Mouse (Mus musculus): ENCODE measurements around the gene Zfp526. TPM values are rescaled to one million over a fixed set of nuclear protein-coding genes. Genes with fewer than 3 reads are reported as not detected.
A peak's percentile ranks its signal among the peaks of the same experiment; 100 is the strongest.

Gene Zfp526
- polyA plus RNA-seq, 1 experiment from 2014 or later, result 3.6 TPM

DNA sequence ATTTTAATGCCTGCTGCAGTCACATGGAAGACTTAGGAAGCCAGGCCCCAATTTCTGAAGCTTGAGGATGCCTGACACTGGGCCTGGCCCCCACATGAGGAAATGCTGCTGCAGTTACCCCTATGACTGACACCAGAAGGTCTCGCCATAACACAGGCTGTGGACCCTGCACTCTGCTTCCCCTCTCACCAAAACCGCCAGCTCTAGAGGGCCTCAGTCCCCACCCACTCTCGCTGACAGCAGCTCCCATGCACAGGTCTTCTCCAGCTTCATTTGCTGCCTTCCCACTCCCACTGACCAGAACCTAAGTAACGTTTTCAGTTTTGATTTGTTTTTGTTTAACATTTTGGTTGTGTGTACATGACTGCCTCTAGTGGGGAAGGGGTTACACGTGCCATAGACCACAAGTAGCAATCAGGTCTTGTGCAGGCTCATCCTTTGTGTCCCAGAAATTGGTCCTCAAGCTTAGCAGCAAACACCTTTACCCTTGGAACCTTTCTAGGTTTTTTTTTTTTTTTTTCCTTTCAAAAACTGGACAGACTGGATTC lies 10.9 kb downstream of the Zfp526 start:
- 48% methylated on average over 5 of the region's 5 CpGs for WGBS
- peaks cover 74% of the 10 kb centered on the region for H3K36me3 ChIP-seq

DNA sequence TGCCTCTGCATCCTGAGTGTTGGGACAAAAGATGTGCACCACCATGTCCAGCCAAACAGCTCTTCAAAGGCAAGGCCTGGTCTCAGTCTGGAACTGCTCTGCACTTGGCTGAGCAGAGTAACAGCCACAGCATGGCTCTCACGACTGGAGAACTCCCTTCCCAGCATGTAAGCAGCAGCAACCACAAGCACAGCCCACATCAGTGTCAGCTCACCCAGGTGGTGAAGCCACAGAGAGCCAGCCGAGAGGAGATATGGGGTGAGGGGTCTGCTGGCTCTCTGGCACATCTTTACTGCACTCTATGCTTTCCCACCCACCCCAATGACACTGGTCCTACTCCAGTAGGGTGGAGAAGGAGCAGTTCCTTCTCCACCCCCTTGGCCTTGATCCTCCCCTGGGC lies 11.8 kb downstream of the Zfp526 start:
- Histone ChIP-seq H3K27me3 (no peaks in the 10 kb centered on the region), H3K9me3 (no peaks in the 10 kb centered on the region), H3K4me1 (peaks cover 15% of the 10 kb centered on the region), H3K4me3 (no peak overlapping the region), H3K9ac (no peak overlapping the region), H3K27ac (no peak overlapping the region), H3K36me3 (peaks cover 65% of the 10 kb centered on the region), H3K4me2 (no peak overlapping the region)
- 76% methylated on average over 2 of the region's 2 CpGs for WGBS
- ATAC-seq (ENCODE audit: borderline replicate concordance, extremely low read depth, low FRiP score, low TSS enrichment), result no peak

More for the DNA sequence above, 10.9 kb downstream of the Zfp526 start:
- H3K27me3 ChIP-seq, result no peaks in the 10 kb centered on the region
- no peaks in the 10 kb centered on the region for H3K9me3 ChIP-seq
- no peak overlapping the region for H3K4me3 ChIP-seq
- H3K9ac ChIP-seq, result no peak overlapping the region
- no peak overlapping the region for H3K4me2 ChIP-seq
- H3K4me1 ChIP-seq, result peaks cover 15% of the 10 kb centered on the region
- no peak for ATAC-seq (ENCODE audit: borderline replicate concordance, extremely low read depth, low FRiP score, low TSS enrichment)
- no peak overlapping the region for H3K27ac ChIP-seq

DNA sequence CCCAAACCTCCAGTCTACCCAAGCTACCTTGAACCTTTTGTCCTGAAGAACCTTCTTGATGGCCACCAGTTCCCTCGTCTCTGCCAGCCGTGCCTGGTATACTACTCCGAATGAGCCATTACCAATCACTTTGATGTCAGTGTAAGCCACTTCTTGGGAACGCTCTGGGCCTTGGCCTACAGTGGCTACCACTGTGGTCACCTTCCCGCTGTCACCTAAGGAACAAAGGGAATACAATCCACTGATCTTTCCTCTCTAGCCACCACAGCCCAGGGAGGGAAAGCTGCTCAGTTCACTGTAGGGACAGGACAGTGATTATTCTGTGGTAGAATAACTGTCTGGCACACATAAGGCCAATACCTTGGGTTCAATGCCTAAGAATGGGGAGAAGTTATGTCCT lies 14.3 kb downstream of the Zfp526 start:
- H3K4me1 ChIP-seq, result peaks cover 21% of the 10 kb centered on the region
- H3K36me3 ChIP-seq, result peaks cover 40% of the 10 kb centered on the region
- no peak overlapping the region for H3K27ac ChIP-seq
- WGBS, result 87% methylated on average over 5 of the region's 5 CpGs
- peak overlapping the region; percentile 83; the same call in 1 of the 2 replicates for H3K4me2 ChIP-seq
- H3K4me3 ChIP-seq, result no peak overlapping the region
- H3K9me3 ChIP-seq, result no peaks in the 10 kb centered on the region
- H3K27me3 ChIP-seq, result no peaks in the 10 kb centered on the region
- ATAC-seq (ENCODE audit: borderline replicate concordance, extremely low read depth, low FRiP score, low TSS enrichment), result no peak
- H3K9ac ChIP-seq, result no peak overlapping the region

DNA sequence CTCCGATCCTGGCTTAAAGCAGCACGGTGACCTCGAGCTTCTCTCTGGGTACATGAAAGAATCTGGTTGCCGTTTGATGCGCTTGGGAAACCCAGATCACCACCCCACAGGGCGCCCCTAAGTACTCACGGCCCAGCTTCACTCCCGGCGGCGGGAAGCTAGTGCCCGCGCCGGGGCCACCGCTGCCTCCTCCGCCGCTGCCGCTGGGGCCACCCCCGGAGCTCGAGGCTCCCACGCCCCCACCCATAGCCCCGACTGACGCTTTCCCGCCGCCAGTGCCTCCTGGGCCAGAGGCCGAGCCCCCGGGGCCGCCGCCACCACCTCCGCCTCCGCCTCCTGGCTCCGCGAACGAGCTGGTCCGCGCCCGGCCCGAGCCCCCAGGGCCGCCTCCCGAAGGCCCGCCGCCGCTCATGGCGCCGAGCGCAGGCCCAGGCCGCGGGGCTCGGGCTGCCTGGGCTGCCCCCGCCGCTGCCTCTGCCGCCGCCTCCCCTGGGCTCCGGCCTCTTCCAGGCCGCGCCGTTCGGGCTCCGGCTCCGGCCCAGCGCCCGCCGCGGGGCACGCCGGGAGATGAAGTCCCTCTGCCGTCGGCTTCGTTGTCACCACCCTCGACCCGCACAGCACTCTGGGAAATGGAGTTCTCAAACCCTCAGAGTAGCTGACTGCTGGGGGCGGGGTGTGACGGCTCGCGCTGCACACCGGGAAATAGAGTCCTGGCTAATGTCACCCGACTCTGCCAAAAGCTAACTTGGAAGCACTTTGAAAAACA lies 16.2 kb downstream of the Zfp526 start, which contains the start of gene Gsk3a:
Gene Gsk3a, minus strand, starts transcription at position 603 of the 766 bp plus-strand sequence.
- 0% methylated on average over 73 of the region's 76 CpGs for WGBS
- peaks cover 21% of the 10 kb centered on the region for H3K4me1 ChIP-seq

DNA sequence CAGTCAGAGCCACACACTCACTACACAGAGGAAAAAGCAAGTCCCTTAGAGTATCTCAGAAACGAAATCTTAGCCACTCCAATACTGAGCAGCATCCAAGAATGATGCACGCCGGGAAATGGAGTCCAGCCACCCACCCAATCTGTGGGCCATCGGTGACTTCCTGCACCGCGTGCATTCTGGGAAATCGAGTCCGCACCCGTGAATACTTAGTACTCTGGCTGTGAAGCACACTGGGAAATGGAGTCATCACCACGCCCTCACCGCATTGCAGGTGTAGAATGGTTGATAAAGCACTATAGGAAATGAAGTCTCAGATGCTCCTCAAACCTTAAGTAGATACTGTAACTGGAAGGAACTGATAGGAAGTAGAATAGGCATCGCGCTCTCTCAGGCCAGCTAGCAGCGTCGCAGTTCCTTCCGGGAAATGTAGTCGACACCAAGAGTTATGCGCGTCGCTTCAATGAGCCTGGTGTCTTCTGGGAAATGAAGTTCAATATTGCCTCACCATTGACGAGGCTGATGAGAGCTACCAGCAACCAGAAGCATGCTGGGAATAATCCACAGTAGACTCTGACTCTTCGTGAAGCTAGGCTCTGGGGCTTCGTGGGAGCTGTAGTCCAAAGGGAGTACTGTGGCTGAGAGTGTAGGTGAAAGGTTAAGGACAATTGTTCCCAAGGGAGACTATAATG lies 16.9 kb downstream of the Zfp526 start:
- Histone ChIP-seq H3K9ac (peak overlapping the region; percentile 33), H3K4me2 (peak overlapping the region; percentile 83), H3K4me3 (peak overlapping the region; percentile 91), H3K36me3 (peaks cover 25% of the 10 kb centered on the region), H3K27me3 (no peaks in the 10 kb centered on the region), H3K4me1 (peaks cover 21% of the 10 kb centered on the region), H3K9me3 (no peaks in the 10 kb centered on the region), H3K27ac (peak overlapping the region; percentile 82)
- WGBS, result under 1% methylated on average over 23 of the region's 23 CpGs
- peak; percentile 91 for ATAC-seq (ENCODE audit: borderline replicate concordance, extremely low read depth, low FRiP score, low TSS enrichment)

More for the DNA sequence above, 16.2 kb downstream of the Zfp526 start, which contains the start of gene Gsk3a:
- Histone ChIP-seq H3K27me3 (no peaks in the 10 kb centered on the region), H3K4me2 (peak within 1 kb of the TSS; percentile 83), H3K36me3 (peaks cover 25% of the 10 kb centered on the region), H3K4me3 (peak within 1 kb of the TSS; percentile 91), H3K9ac (peak within 1 kb of the TSS; percentile 100), H3K9me3 (no peaks in the 10 kb centered on the region), H3K27ac (peak within 1 kb of the TSS; percentile 82)
- peak; percentile 88 for ATAC-seq (ENCODE audit: borderline replicate concordance, extremely low read depth, low FRiP score, low TSS enrichment)

DNA sequence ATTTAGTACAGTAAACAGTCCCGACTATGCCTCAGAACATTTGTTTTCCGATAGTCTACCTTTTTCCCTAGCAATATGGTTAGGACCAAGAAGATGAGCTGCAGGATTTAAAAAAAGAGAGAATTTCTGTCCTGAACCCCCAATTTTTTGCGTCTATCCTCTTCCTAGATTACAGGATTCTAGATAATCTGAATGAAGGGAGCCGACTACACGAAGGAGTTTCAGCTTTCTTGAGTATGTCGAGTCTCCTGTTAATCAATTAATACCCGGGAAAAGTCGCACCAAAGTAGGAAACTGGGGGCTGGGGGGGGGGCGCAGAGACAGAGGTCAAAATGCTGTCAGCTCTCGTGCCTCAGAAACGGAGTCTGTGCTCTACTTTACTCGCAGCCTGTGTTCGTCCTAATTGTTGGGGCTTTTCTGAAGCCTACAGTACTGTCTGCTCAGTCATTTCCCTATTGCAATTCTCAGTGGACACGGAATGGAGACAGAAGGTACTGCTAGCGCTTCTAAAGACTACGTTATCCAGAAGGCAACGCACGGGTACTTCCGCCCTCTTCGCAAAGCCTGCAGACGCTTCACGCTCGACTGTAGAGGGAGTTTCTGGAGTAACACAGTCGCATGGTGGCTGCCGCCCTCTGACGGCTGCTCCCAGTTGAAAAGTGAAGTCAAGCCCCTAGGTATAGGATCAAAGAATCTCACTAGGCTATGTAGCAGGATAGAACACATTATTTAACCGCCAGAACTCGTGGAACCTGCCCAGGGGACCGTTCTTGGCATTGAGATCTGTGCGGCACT lies 17.8 kb downstream of the Zfp526 start:
- 2% methylated on average over 30 of the region's 30 CpGs for WGBS
- Histone ChIP-seq H3K9ac (peak overlapping the region; percentile 33), H3K27ac (peak overlapping the region; percentile 82), H3K9me3 (no peaks in the 10 kb centered on the region), H3K4me3 (peak overlapping the region; percentile 91), H3K4me2 (peak overlapping the region; percentile 83), H3K27me3 (no peaks in the 10 kb centered on the region), H3K4me1 (peaks cover 21% of the 10 kb centered on the region), H3K36me3 (peaks cover 22% of the 10 kb centered on the region)
- ATAC-seq (ENCODE audit: borderline replicate concordance, extremely low read depth, low FRiP score, low TSS enrichment), result peak; percentile 37

DNA sequence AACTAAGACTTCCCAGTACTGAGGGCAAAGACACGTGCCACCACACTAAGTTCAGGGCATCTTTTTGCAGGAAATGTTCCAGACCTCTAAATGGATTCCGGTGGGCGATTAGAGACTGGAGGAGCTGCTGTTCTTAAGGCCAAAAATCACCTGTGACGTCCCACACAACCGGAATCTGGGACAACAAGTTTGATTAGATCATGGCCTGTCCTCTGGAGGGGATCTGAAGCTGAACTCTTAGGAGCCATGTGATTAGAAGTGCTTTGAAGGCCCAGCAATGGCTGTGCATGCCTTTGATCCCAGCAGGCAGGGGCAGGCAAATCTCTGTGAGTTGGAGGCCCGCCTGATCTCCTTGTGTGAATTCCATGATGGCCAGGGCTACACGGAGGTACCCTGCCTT lies 19.4 kb downstream of the Zfp526 start:
- H3K4me1 ChIP-seq, result peaks cover 29% of the 10 kb centered on the region
- 59% methylated on average over 7 of the region's 7 CpGs for WGBS

DNA sequence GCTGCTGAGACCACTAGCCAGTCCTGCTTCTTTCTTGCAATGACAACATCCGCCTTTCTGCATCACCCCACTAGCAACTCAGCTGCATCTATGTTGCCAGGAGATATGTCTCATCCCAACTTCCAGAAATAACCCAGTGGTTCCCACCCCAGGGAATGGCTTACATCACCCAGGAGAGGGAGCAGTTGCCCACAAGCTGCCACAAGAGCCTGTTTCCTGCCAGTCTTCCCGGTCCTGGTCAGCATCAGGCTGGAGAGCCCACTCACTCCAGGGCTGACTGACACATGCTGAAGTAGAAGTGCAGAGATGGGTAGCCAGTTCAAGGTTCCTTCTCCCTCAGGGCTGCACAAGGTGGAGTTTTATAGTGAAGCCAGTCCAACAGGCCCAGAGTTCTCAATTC lies 19.8 kb downstream of the Zfp526 start:
- no peak overlapping the region for H3K9ac ChIP-seq

More for the DNA sequence above, 19.4 kb downstream of the Zfp526 start:
- Histone ChIP-seq H3K4me3 (no peak overlapping the region), H3K36me3 (peaks cover 32% of the 10 kb centered on the region), H3K9ac (no peak overlapping the region), H3K27me3 (no peaks in the 10 kb centered on the region), H3K9me3 (no peaks in the 10 kb centered on the region), H3K27ac (no peak overlapping the region), H3K4me2 (no peak overlapping the region)
- no peak for ATAC-seq (ENCODE audit: borderline replicate concordance, extremely low read depth, low FRiP score, low TSS enrichment)

DNA sequence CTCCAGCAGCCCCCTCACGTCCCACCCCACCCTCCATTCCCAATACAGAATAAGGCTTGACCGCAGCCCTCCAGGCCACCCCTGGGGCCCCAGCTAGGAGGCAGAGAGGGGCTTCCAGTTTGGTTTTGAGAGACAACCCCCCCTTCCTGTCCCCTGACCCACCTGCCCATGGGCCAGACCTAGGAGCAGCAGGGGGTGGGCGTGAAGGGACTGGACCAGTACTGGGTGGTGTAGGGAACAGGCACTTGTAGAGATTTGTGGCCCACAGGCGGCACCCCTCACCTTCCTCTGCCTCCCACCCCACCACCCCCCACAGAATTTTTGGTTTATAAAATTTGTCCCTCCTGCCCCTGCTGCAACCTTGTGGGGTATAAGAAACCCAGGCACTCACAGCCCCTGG lies 22.1 kb downstream of the Zfp526 start:
- no peak overlapping the region for H3K9ac ChIP-seq
- H3K4me1 ChIP-seq, result peaks cover 43% of the 10 kb centered on the region

More for the DNA sequence above, 19.8 kb downstream of the Zfp526 start:
- Histone ChIP-seq H3K27ac (no peak overlapping the region), H3K4me2 (no peak overlapping the region), H3K4me1 (peaks cover 29% of the 10 kb centered on the region), H3K36me3 (peaks cover 32% of the 10 kb centered on the region), H3K9me3 (no peaks in the 10 kb centered on the region), H3K27me3 (no peaks in the 10 kb centered on the region), H3K4me3 (no peak overlapping the region)
- 19% methylated on average over 2 of the region's 2 CpGs for WGBS
- ATAC-seq (ENCODE audit: borderline replicate concordance, extremely low read depth, low FRiP score, low TSS enrichment), result no peak

DNA sequence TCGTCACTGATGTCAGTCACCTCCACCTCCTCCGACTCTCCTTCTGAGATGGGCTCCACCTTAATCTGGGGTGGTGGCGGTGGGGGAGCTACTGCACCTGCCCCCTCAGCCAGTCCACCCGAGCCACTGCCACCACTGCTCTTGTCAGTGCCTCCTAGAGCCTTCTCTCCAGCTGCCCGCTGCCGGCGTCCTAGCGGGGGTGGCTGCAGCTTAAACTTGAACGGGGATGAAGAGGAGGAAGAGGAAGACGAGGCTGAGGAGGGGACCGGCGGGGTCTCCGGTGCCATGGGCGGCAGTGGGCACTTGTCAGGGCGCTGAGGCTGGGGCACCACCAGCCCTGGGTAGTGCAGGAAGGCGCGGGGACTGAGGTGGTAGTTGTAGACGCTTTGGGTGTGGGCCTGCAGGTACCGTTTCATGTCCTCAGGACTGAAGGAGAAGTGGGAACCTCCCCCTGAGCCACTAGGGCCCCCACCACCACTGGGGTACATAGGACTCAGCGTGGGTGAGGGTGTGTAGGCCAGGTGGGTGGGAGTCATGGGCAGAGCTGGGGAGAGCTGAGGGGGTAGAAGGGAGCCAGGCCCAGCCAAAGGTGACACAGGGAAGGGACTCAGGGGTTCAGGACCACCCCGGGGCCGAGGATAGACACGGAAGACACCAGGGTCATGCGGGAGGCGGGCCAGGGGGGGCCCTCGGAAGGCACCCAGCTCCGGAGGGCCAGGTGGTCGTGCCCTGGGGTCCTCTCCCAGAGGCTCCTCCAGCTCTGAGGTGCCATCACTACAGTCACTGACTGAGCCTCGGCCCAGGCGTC lies 23.5 kb downstream of the Zfp526 start:
- H3K9ac ChIP-seq, result no peak overlapping the region
- H3K9me3 ChIP-seq, result no peaks in the 10 kb centered on the region
- H3K27me3 ChIP-seq, result no peaks in the 10 kb centered on the region
- 82% methylated on average over 30 of the region's 30 CpGs for WGBS
- no peak overlapping the region for H3K4me2 ChIP-seq
- H3K36me3 ChIP-seq, result peaks cover 32% of the 10 kb centered on the region
- H3K4me3 ChIP-seq, result no peak overlapping the region
- no peak for ATAC-seq (ENCODE audit: borderline replicate concordance, extremely low read depth, low FRiP score, low TSS enrichment)
- no peak overlapping the region for H3K27ac ChIP-seq
- peaks cover 39% of the 10 kb centered on the region for H3K4me1 ChIP-seq

More for the DNA sequence above, 22.1 kb downstream of the Zfp526 start:
- 90% methylated on average over 4 of the region's 4 CpGs for WGBS
- no peak for ATAC-seq (ENCODE audit: borderline replicate concordance, extremely low read depth, low FRiP score, low TSS enrichment)
- Histone ChIP-seq H3K36me3 (peaks cover 32% of the 10 kb centered on the region), H3K4me2 (no peak overlapping the region), H3K27me3 (no peaks in the 10 kb centered on the region), H3K27ac (no peak overlapping the region), H3K4me3 (no peak overlapping the region), H3K9me3 (no peaks in the 10 kb centered on the region)

Data from lung, embryonic 15.5 days (tissue).